Mouse (Mus musculus) stomach, embryonic 14.5 days (tissue): ENCODE data around the gene Apol9b. TPM values are rescaled to one million over a fixed set of nuclear protein-coding genes. Genes with fewer than 3 reads are reported as not detected.
"Not testable (repeated sequence)": the region's sequence is repeated elsewhere in the genome, so short reads cannot be mapped to it uniquely, and the experiment has no call there.

ENCODE experiments used
- ATAC-seq: fragments of 200-750 bp; cut with Nextera tagmentation; 2 replicates; pipeline ENCODE4 v1.8.0; 2017; ENCODE audit warnings: low read depth, moderate TSS enrichment; ENCODE audit not compliant: insufficient number of reproducible peaks, insufficient read depth, low FRiP score
- H3K27ac ChIP-seq: fragments of 300-500 bp; sonication (generic); 2 replicates; pipeline ENCODE4 v1.5.1; 2014; ENCODE audit warnings: mild to moderate bottlenecking, low read length, moderate library complexity, mixed read lengths
- H3K27me3 ChIP-seq: fragments of 300-500 bp; sonication (generic); 2 replicates; pipeline ENCODE4 v1.6.1; 2014; ENCODE audit warnings: low read length, control low read depth, mixed read lengths; ENCODE audit not compliant: control insufficient read depth, insufficient read depth
- H3K36me3 ChIP-seq: fragments of 300-500 bp; sonication (generic); 2 replicates; pipeline ENCODE4 v1.6.1; 2014; ENCODE audit warnings: mild to moderate bottlenecking, control low read depth, low read length, moderate library complexity, mixed read lengths; ENCODE audit not compliant: control insufficient read depth, insufficient read depth
- H3K4me1 ChIP-seq: fragments of 300-500 bp; sonication (generic); 2 replicates; pipeline ENCODE4 v1.6.1; 2014; ENCODE audit warnings: low read length, control low read depth, mixed read lengths; ENCODE audit not compliant: control insufficient read depth, insufficient read depth
- H3K4me2 ChIP-seq: fragments of 300-500 bp; sonication (generic); replicated peaks from 2 replicates; pipeline ENCODE4 v1.6.1; 2014; ENCODE audit warnings: low read depth, low read length, control low read depth
- H3K4me3 ChIP-seq: fragments of 300-500 bp; sonication (generic); 2 replicates; pipeline ENCODE4 v1.5.1; 2014; ENCODE audit warnings: low read depth, low read length, control low read depth
- H3K9ac ChIP-seq: fragments of 300-500 bp; sonication (generic); replicated peaks from 2 replicates; pipeline ENCODE4 v1.6.1; 2014; ENCODE audit warnings: low read depth, mild to moderate bottlenecking, control low read depth, low read length, moderate library complexity, mixed read lengths
- H3K9me3 ChIP-seq: fragments of 300-500 bp; sonication (generic); 2 replicates; pipeline ENCODE4 v1.6.1; 2016; ENCODE audit warnings: low read depth, low read length, control low read depth; ENCODE audit not compliant: control insufficient read depth
- WGBS: fragments of 180-500 bp; shearing (Covaris S2); extraction: QIAGEN DNeasy Blood & Tissue Kit; methylation state at CpG from one replicate; pipeline ENCODE4 v1.1.7; 2014; 5-methylcytosine and 5-hydroxymethylcytosine counted together
- polyA plus RNA-seq: library from polyadenylated mRNA; unstranded; fragments of >200 nt; fragmentation: Nextera tagmentation; extraction: Ambion mirVana; gene quantifications from 2 replicates; pipeline ENCODE4 v1.2.1, GENCODE M21; 2014

Apol9b gene
- polyA plus RNA-seq, 1 experiment from 2014 or later, result not detected

GRCm38 (mm10) chr15:77721509-77721908, 7.3 kb upstream of the Apol9b start:
- not testable (repeated sequence) for H3K9me3 ChIP-seq, ATAC-seq, H3K9ac ChIP-seq, H3K27ac ChIP-seq, H3K36me3 ChIP-seq, H3K27me3 ChIP-seq, H3K4me1 ChIP-seq, H3K4me2 ChIP-seq, H3K4me3 ChIP-seq
- no CpG with 5 or more reads among the region's 3 CpGs for WGBS

- H3K27ac ChIP-seq, H3K9ac ChIP-seq, H3K4me2 ChIP-seq, ATAC-seq, H3K36me3 ChIP-seq, H3K9me3 ChIP-seq, H3K4me3 ChIP-seq, H3K27me3 ChIP-seq, H3K4me1 ChIP-seq: not testable (repeated sequence)
- WGBS, result 20% methylated on average over 2 of the region's 10 CpGs
Observed at GRCm38 (mm10) chr15:77724208-77724911, 4.5 kb upstream of the Apol9b start.

- 64% methylated on average over 6 of the region's 6 CpGs for WGBS
- H3K27me3 ChIP-seq, H3K4me1 ChIP-seq, H3K27ac ChIP-seq, H3K9me3 ChIP-seq, H3K9ac ChIP-seq, ATAC-seq, H3K4me2 ChIP-seq, H3K36me3 ChIP-seq, H3K4me3 ChIP-seq: not testable (repeated sequence)
Observed at GRCm38 (mm10) chr15:77725393-77726020, 3.3 kb upstream of the Apol9b start.

- H3K4me3 ChIP-seq, result not testable (repeated sequence)
Observed at GRCm38 (mm10) chr15:77727139-77727538, 1.7 kb upstream of the Apol9b start.

GRCm38 (mm10) chr15:77727745-77728144, 1.1 kb upstream of the Apol9b start:
- 83% methylated on average over 3 of the region's 3 CpGs for WGBS
- ATAC-seq, H3K27me3 ChIP-seq, H3K4me2 ChIP-seq, H3K9ac ChIP-seq, H3K4me1 ChIP-seq, H3K27ac ChIP-seq, H3K36me3 ChIP-seq, H3K9me3 ChIP-seq, H3K4me3 ChIP-seq: not testable (repeated sequence)

More at GRCm38 (mm10) chr15:77727139-77727538, 1.7 kb upstream of the Apol9b start:
- not testable (repeated sequence) for H3K27me3 ChIP-seq, H3K9me3 ChIP-seq, H3K4me2 ChIP-seq, H3K36me3 ChIP-seq, H3K27ac ChIP-seq, H3K9ac ChIP-seq, ATAC-seq, H3K4me1 ChIP-seq
- WGBS, result 0% methylated on average over 3 of the region's 3 CpGs

GRCm38 (mm10) chr15:77731605-77732004, 2.8 kb downstream of the Apol9b start:
- Histone ChIP-seq H3K27me3 (no peaks in the 10 kb centered on the region), H3K9ac (no peak overlapping the region), H3K36me3 (no peaks in the 10 kb centered on the region), H3K4me3 (no peak overlapping the region), H3K4me2 (no peak overlapping the region), H3K4me1 (no peaks in the 10 kb centered on the region), H3K9me3 (no peaks in the 10 kb centered on the region), H3K27ac (no peak overlapping the region)
- 89% methylated on average over 5 of the region's 5 CpGs for WGBS
- ATAC-seq, result no peak

- not testable (repeated sequence) for ATAC-seq, H3K27ac ChIP-seq
- WGBS, result 74% methylated on average over 10 of the region's 10 CpGs
Observed at GRCm38 (mm10) chr15:77732851-77733250, 4.0 kb downstream of the Apol9b start.

GRCm38 (mm10) chr15:77733380-77733779, 4.5 kb downstream of the Apol9b start:
- not testable (repeated sequence) for H3K9ac ChIP-seq, ATAC-seq, H3K4me1 ChIP-seq, H3K4me3 ChIP-seq, H3K27ac ChIP-seq, H3K4me2 ChIP-seq, H3K36me3 ChIP-seq, H3K9me3 ChIP-seq, H3K27me3 ChIP-seq
- 58% methylated on average over 8 of the region's 8 CpGs for WGBS

More at GRCm38 (mm10) chr15:77732851-77733250, 4.0 kb downstream of the Apol9b start:
- not testable (repeated sequence) for H3K4me2 ChIP-seq, H3K9ac ChIP-seq, H3K27me3 ChIP-seq, H3K9me3 ChIP-seq, H3K36me3 ChIP-seq, H3K4me3 ChIP-seq, H3K4me1 ChIP-seq
